Mouse (Mus musculus) MEL (cell line): Measurements from ENCODE around the gene Rpn1. TPM values are rescaled to one million over a fixed set of nuclear protein-coding genes. Genes with fewer than 3 reads are reported as not detected.

Experiments
- DNase-seq: peaks from one replicate; pipeline ENCODE4 v3.0.0; 2011; ENCODE audit warnings: low read depth, low spot score
- H3K27ac ChIP-seq: 2 replicates; pipeline ENCODE4 v1.5.1; 2012; ENCODE audit warnings: low read depth, mild to moderate bottlenecking, control low read depth, low read length, moderate library complexity; ENCODE audit not compliant: control insufficient read depth
- H3K27me3 ChIP-seq, 2 experiments: fragments of 150-350 bp in 1 of 2; sonication (generic) in 1 of 2; 2 replicates each; pipeline ENCODE4 v1.6.1; 2012; ENCODE audit warnings: low read length in 2 of 2, mild to moderate bottlenecking in 2 of 2, improper control_type of control experiment in 1 of 2, moderate library complexity in 1 of 2; ENCODE audit not compliant: insufficient read depth in 2 of 2, control insufficient read depth in 1 of 2
- H3K36me3 ChIP-seq, 2 experiments: 2 replicates each; pipeline ENCODE4 v1.6.1; 2012 to 2014; ENCODE audit warnings: low read length in 2 of 2, improper control_type of control experiment in 1 of 2, inconsistent platforms in 1 of 2, mild to moderate bottlenecking in 1 of 2; ENCODE audit not compliant: insufficient read depth in 2 of 2, control insufficient read depth in 1 of 2
- H3K4me1 ChIP-seq, 2 experiments: fragments of 150-350 bp in 1 of 2; sonication (generic) in 1 of 2; 2 replicates each; pipeline ENCODE4 v1.6.1; 2012; ENCODE audit warnings: low read length in 2 of 2, improper control_type of control experiment in 1 of 2, mild to moderate bottlenecking in 1 of 2; ENCODE audit not compliant: insufficient read depth in 2 of 2, control insufficient read depth in 1 of 2
- H3K4me3 ChIP-seq, 2 experiments: fragments of 150-350 bp in 1 of 2; sonication (generic) in 1 of 2; 2 replicates each; pipeline ENCODE4 v1.5.1; 2012; ENCODE audit warnings: low read depth in 2 of 2, low read length in 2 of 2, mild to moderate bottlenecking in 2 of 2, moderate library complexity in 2 of 2, control low read depth in 1 of 2, improper control_type of control experiment in 1 of 2; ENCODE audit not compliant: control insufficient read depth in 1 of 2, insufficient read depth in 1 of 2
- H3K79me2 ChIP-seq: 2 replicates; pipeline ENCODE4 v1.6.1; 2012; ENCODE audit warnings: mild to moderate bottlenecking, low read length, moderate library complexity; ENCODE audit not compliant: control insufficient read depth, poor library complexity, insufficient read depth
- H3K9ac ChIP-seq: 2 replicates; pipeline ENCODE4 v1.6.1; 2012; ENCODE audit warnings: low read depth, mild to moderate bottlenecking, control low read depth, low read length, moderate library complexity; ENCODE audit not compliant: control insufficient read depth, poor library complexity, severe bottlenecking
- H3K9me3 ChIP-seq: fragments of 150-350 bp; sonication (generic); replicated peaks from 2 replicates; pipeline ENCODE4 v1.6.1; 2012; ENCODE audit warnings: mild to moderate bottlenecking, low read length, improper control_type of control experiment, moderate library complexity; ENCODE audit not compliant: insufficient read depth
- BHLHE40 ChIP-seq: IDR thresholded peaks from 2 replicates; pipeline ENCODE4 v1.6.1; 2012; ENCODE audit warnings: low read depth, mild to moderate bottlenecking, inconsistent platforms, low read length, improper control_type of control experiment, borderline replicate concordance
- CHD1 ChIP-seq: IDR thresholded peaks from 2 replicates; pipeline ENCODE4 v1.6.1; 2012; ENCODE audit warnings: low read depth, mild to moderate bottlenecking, inconsistent platforms, low read length, improper control_type of control experiment
- CHD2 ChIP-seq: IDR thresholded peaks from 2 replicates; pipeline ENCODE4 v1.6.1; 2011; ENCODE audit warnings: low read length, improper control_type of control experiment
- CTCF ChIP-seq, 3 experiments: IDR thresholded peaks in 2 of 3; conservative IDR thresholded peaks in 1 of 3; 2 replicates each; pipeline ENCODE4 v1.5.1; 2011 to 2012; ENCODE audit warnings: low read length in 3 of 3, low read depth in 2 of 3, mild to moderate bottlenecking in 2 of 3, improper control_type of control experiment in 1 of 3, inconsistent platforms in 1 of 3, mixed read lengths in 1 of 3, moderate library complexity in 1 of 3; ENCODE audit not compliant: control insufficient read depth in 1 of 3, insufficient read depth in 1 of 3, poor library complexity in 1 of 3, severe bottlenecking in 1 of 3
- E2F4 ChIP-seq: IDR thresholded peaks from 2 replicates; pipeline ENCODE4 v1.6.1; 2011; ENCODE audit warnings: low read depth, low read length, improper control_type of control experiment, borderline replicate concordance
- ELF1 ChIP-seq: IDR thresholded peaks from 2 replicates; pipeline ENCODE4 v1.6.1; 2014; ENCODE audit warnings: low read depth, mild to moderate bottlenecking, inconsistent platforms, low read length, improper control_type of control experiment, moderate library complexity
- EP300 ChIP-seq, 2 experiments: IDR thresholded peaks; 2 replicates each; pipeline ENCODE4 v1.6.1; 2011; ENCODE audit warnings: improper control_type of control experiment in 2 of 2, low read length in 2 of 2, low read depth in 1 of 2, mild to moderate bottlenecking in 1 of 2
- ETS1 ChIP-seq: IDR thresholded peaks from 2 replicates; pipeline ENCODE4 v1.6.1; 2012; ENCODE audit warnings: low read depth, mild to moderate bottlenecking, inconsistent platforms, low read length, improper control_type of control experiment, moderate library complexity
- GATA1 ChIP-seq: IDR thresholded peaks from 2 replicates; pipeline ENCODE4 v1.6.1; 2011; ENCODE audit warnings: low read depth, low read length, improper control_type of control experiment
- HCFC1 ChIP-seq: IDR thresholded peaks from 2 replicates; pipeline ENCODE4 v1.6.1; 2012; ENCODE audit warnings: low read depth, mild to moderate bottlenecking, inconsistent platforms, low read length, improper control_type of control experiment, moderate library complexity
- JUND ChIP-seq: IDR thresholded peaks from 2 replicates; pipeline ENCODE4 v1.6.1; 2011; ENCODE audit warnings: low read depth, mild to moderate bottlenecking, improper control_type of control experiment, low read length
- MAFK ChIP-seq: IDR thresholded peaks from 2 replicates; pipeline ENCODE4 v1.6.1; 2011; ENCODE audit warnings: low read depth, mild to moderate bottlenecking, low read length, improper control_type of control experiment, borderline replicate concordance
- MAX ChIP-seq: IDR thresholded peaks from 2 replicates; pipeline ENCODE4 v1.6.1; 2011; ENCODE audit warnings: low read length, improper control_type of control experiment
- MEF2A ChIP-seq: IDR thresholded peaks from 2 replicates; pipeline ENCODE4 v1.6.1; 2014; ENCODE audit warnings: low read depth, mild to moderate bottlenecking, inconsistent platforms, low read length, improper control_type of control experiment; ENCODE audit not compliant: poor library complexity, insufficient replicate concordance, severe bottlenecking; ENCODE audit errors: extremely low read depth
- MXI1 ChIP-seq: IDR thresholded peaks from 2 replicates; pipeline ENCODE4 v1.6.1; 2011; ENCODE audit warnings: mild to moderate bottlenecking, low read depth, low read length, improper control_type of control experiment
- MYB ChIP-seq: IDR thresholded peaks from 2 replicates; pipeline ENCODE4 v1.6.1; 2011; ENCODE audit warnings: mild to moderate bottlenecking, low read depth, low read length, improper control_type of control experiment
- MYC ChIP-seq: IDR thresholded peaks from 2 replicates; pipeline ENCODE4 v1.6.1; 2011; ENCODE audit warnings: low read depth, mild to moderate bottlenecking, low read length, improper control_type of control experiment, moderate library complexity
- NELFE ChIP-seq: IDR thresholded peaks from 2 replicates; pipeline ENCODE4 v1.6.1; 2011; ENCODE audit warnings: low read depth, low read length, improper control_type of control experiment
- NRF1 ChIP-seq: IDR thresholded peaks from 2 replicates; pipeline ENCODE4 v1.6.1; 2014; ENCODE audit warnings: low read depth, mild to moderate bottlenecking, inconsistent platforms, low read length, improper control_type of control experiment, moderate library complexity; ENCODE audit not compliant: poor library complexity, insufficient read depth, severe bottlenecking
- POLR2A ChIP-seq, 2 experiments: IDR thresholded peaks; 2 replicates each; pipeline ENCODE4 v1.6.1; 2011 to 2012; ENCODE audit warnings: low read length in 2 of 2, mild to moderate bottlenecking in 2 of 2, control low read depth in 1 of 2, improper control_type of control experiment in 1 of 2, low read depth in 1 of 2, moderate library complexity in 1 of 2; ENCODE audit not compliant: control insufficient read depth in 1 of 2, insufficient read depth in 1 of 2, poor library complexity in 1 of 2
- POLR2AphosphoS2 ChIP-seq: IDR thresholded peaks from 2 replicates; pipeline ENCODE4 v1.6.1; 2011; ENCODE audit warnings: low read length, improper control_type of control experiment
- POLR2AphosphoS5 ChIP-seq: IDR thresholded peaks from 2 replicates; pipeline ENCODE4 v1.6.1; 2012; ENCODE audit warnings: low read depth, borderline replicate concordance, mild to moderate bottlenecking, inconsistent platforms, low read length, moderate library complexity, mixed read lengths
- RAD21 ChIP-seq: IDR thresholded peaks from 2 replicates; pipeline ENCODE4 v1.6.1; 2011; ENCODE audit warnings: mild to moderate bottlenecking, low read depth, low read length, improper control_type of control experiment
- RCOR1 ChIP-seq: IDR thresholded peaks from 2 replicates; pipeline ENCODE4 v1.6.1; 2012; ENCODE audit warnings: low read depth, mild to moderate bottlenecking, inconsistent platforms, low read length, improper control_type of control experiment
- SIN3A ChIP-seq: IDR thresholded peaks from 2 replicates; pipeline ENCODE4 v1.6.1; 2012; ENCODE audit warnings: low read length, improper control_type of control experiment, inconsistent platforms
- SMC3 ChIP-seq: IDR thresholded peaks from 2 replicates; pipeline ENCODE4 v1.6.1; 2011; ENCODE audit warnings: low read depth, low read length, improper control_type of control experiment
- TAL1 ChIP-seq: IDR thresholded peaks from 2 replicates; pipeline ENCODE4 v1.6.1; 2012; ENCODE audit warnings: mild to moderate bottlenecking, inconsistent platforms, low read length, moderate library complexity, mixed read lengths
- TBP ChIP-seq: IDR thresholded peaks from 2 replicates; pipeline ENCODE4 v1.8.0; 2011; ENCODE audit warnings: low read depth, low read length, improper control_type of control experiment
- TCF12 ChIP-seq: IDR thresholded peaks from 2 replicates; pipeline ENCODE4 v1.6.1; 2014; ENCODE audit warnings: low read depth, mild to moderate bottlenecking, inconsistent platforms, low read length, improper control_type of control experiment, moderate library complexity
- USF1 ChIP-seq: IDR thresholded peaks from 2 replicates; pipeline ENCODE4 v1.6.1; 2014; ENCODE audit warnings: low read depth, mild to moderate bottlenecking, inconsistent platforms, low read length, improper control_type of control experiment, moderate library complexity
- USF2 ChIP-seq, 2 experiments: IDR thresholded peaks; 2 replicates each; pipeline ENCODE4 v1.6.1; 2011 to 2012; ENCODE audit warnings: improper control_type of control experiment in 2 of 2, low read length in 2 of 2, borderline replicate concordance in 1 of 2, inconsistent platforms in 1 of 2, low read depth in 1 of 2, mild to moderate bottlenecking in 1 of 2; ENCODE audit not compliant: insufficient read depth in 1 of 2
- ZC3H11A ChIP-seq: IDR thresholded peaks from 2 replicates; pipeline ENCODE4 v1.6.1; 2012; ENCODE audit warnings: low read depth, mild to moderate bottlenecking, inconsistent platforms, low read length, improper control_type of control experiment
- ZKSCAN1 ChIP-seq: IDR thresholded peaks from 2 replicates; pipeline ENCODE4 v1.6.1; 2012; ENCODE audit warnings: low read depth, mild to moderate bottlenecking, inconsistent platforms, low read length, improper control_type of control experiment, moderate library complexity
- ZMIZ1 ChIP-seq: IDR thresholded peaks from 2 replicates; pipeline ENCODE4 v1.6.1; 2012; ENCODE audit warnings: low read depth, mild to moderate bottlenecking, inconsistent platforms, low read length, improper control_type of control experiment, moderate library complexity
- ZNF384 ChIP-seq: IDR thresholded peaks from 2 replicates; pipeline ENCODE4 v1.6.1; 2012; ENCODE audit warnings: low read depth, mild to moderate bottlenecking, inconsistent platforms, low read length, improper control_type of control experiment
- polyA plus RNA-seq, 2 experiments: library from polyadenylated mRNA; stranded (reverse) in 1 of 2; unstranded in 1 of 2; fragments of >175 nt in 1 of 2; fragments of >200 nt in 1 of 2; gene quantifications; 2 replicates each; pipeline versions ENCODE4 v1.2.1 to v1.2.4; 2012; ENCODE audit warnings: low replicate concordance in 2 of 2, low read depth in 1 of 2; ENCODE audit not compliant: insufficient read length in 2 of 2, insufficient read depth in 1 of 2, missing spikeins in 1 of 2
- total RNA-seq: library from RNA; depleted of rRNA; stranded (reverse); fragments of 300-350 nt; gene quantifications from 2 replicates; pipeline ENCODE4 v1.2.3, GENCODE M21; 2012; rRNA removed

Rpn1 gene
- total RNA-seq (284 and 289 TPM in 2 replicates), polyA plus RNA-seq (100 to 1,000 TPM; 361 to 412 TPM)

DNA sequence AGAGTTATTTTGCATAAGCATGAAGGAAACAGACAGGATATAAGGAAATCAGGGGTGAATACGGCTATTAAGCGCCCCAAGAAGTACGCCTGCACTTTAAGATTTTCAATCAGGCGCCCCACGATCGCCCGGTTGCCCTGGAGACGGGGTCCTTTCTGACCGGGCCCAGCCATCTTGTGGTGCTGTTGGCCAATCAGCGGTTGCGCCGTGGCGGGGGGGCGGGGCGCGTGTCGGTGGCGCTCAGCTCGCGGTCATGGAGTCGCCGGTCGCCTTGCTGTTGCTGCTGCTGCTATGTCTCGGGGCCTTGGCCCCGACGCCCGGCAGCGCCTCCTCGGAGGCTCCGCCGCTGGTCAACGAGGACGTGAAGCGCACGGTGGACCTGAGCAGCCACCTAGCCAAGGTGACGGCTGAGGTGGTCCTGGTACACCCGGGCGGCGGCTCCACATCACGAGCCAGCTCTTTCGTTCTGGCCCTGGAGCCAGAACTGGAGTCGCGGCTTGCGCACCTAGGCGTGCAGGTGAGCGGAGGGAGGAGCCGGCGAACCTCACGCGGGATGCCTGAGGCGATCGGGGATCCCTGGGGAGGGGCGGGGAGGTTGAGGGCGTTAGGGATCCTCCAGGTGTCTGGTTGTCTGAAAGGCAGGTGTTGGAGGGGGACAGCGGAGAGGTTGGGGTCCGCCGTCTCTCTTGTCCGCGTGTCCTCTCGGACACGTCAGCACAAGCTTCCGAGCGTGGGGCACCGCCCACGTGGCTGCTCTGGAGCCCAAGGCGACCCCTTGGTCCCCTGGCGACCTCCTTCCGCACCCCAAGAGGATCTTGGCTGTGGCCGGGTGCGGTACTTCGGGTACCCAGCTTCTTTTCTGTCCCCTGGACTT is at the start of gene Rpn1:
Gene Rpn1, plus strand, starts transcription at position 205 of the 874 bp plus-strand sequence.
- H3K9ac ChIP-seq = peak within 1 kb of the TSS; percentile 97
- peak within 1 kb of the TSS; percentile 86 to 97 for H3K4me3 ChIP-seq
- peak; percentile 97 for DNase-seq
- no peaks in the 10 kb centered on the region for H3K9me3 ChIP-seq
- H3K27ac ChIP-seq = peak within 1 kb of the TSS; percentile 71
- peaks cover 9 to 22% of the 10 kb centered on the region in 2 experiments for H3K4me1 ChIP-seq
- no peaks in the 10 kb centered on the region for H3K27me3 ChIP-seq
- peaks cover 35% of the 10 kb centered on the region for H3K79me2 ChIP-seq
- H3K36me3 ChIP-seq = peaks cover 14 to 28% of the 10 kb centered on the region in 2 experiments
- TF ChIP-seq MEF2A = no peak
- TF ChIP-seq TAL1 = no peak
- TF ChIP-seq RCOR1 = no peak
- no peak for TF ChIP-seq ZNF384
- TF ChIP-seq POLR2AphosphoS2 = peak; percentile 70; the same call in 1 of the 2 replicates
- peak; percentile 86 for TF ChIP-seq NELFE
- TF ChIP-seq MAX = peak; percentile 92
- TF ChIP-seq BHLHE40 = no peak
- TF ChIP-seq MXI1 = peak; percentile 56
- TF ChIP-seq JUND = no peak
- TF ChIP-seq CTCF (IDR thresholded peaks at IDR 0.05 in 2 of 3, conservative IDR thresholded peaks at IDR 0.05 in 1 of 3; ENCODE audit: control insufficient read depth in 1 of 3, insufficient read depth in 1 of 3, low read depth in 2 of 3, low read length in 3 of 3, poor library complexity in 1 of 3, severe bottlenecking in 1 of 3) = no peak
- TF ChIP-seq USF1 = peak; percentile 61; the same call in 1 of the 2 replicates
- no peak for TF ChIP-seq USF2 (IDR thresholded peaks at IDR 0.05; ENCODE audit: borderline replicate concordance in 1 of 2, insufficient read depth in 1 of 2, low read depth in 1 of 2, low read length in 2 of 2)
- no peak for TF ChIP-seq EP300 (IDR thresholded peaks at IDR 0.05; ENCODE audit: low read depth in 1 of 2, low read length in 2 of 2)
- TF ChIP-seq CHD2 = no peak
- no peak for TF ChIP-seq ZC3H11A
- no peak for TF ChIP-seq POLR2AphosphoS5
- TF ChIP-seq CHD1 = no peak
- TF ChIP-seq ELF1 = peak; percentile 72
- TF ChIP-seq ZMIZ1 = peak; percentile 68; the same call in 1 of the 2 replicates
- TF ChIP-seq HCFC1 = peak; percentile 86
- TF ChIP-seq ZKSCAN1 = no peak
- TF ChIP-seq GATA1 = no peak
- no peak for TF ChIP-seq MYB
- TF ChIP-seq TBP = 0 out of 2 replicates have a peak, but pooled peaks have one; percentile 66
- TF ChIP-seq ETS1 = no peak
- peak; percentile 88 for TF ChIP-seq SIN3A
- peak; percentile 90 for TF ChIP-seq MYC
- no peak for TF ChIP-seq SMC3
- TF ChIP-seq E2F4 = no peak
- TF ChIP-seq NRF1 = 0 out of 2 replicates have a peak, but pooled peaks have one; percentile 22
- no peak for TF ChIP-seq MAFK
- no peak for TF ChIP-seq RAD21
- peak; percentile 86 to 93; a peak in 3 of 4 replicates for TF ChIP-seq POLR2A (IDR thresholded peaks at IDR 0.05; ENCODE audit: control insufficient read depth in 1 of 2, insufficient read depth in 1 of 2, low read depth in 1 of 2, low read length in 2 of 2, poor library complexity in 1 of 2)
- TF ChIP-seq TCF12 = peak; percentile 14; the same call in 1 of the 2 replicates
